Mouse (Mus musculus): ENCODE measurements around the gene Hexim2. TPM values are rescaled to one million over a fixed set of nuclear protein-coding genes. Genes with fewer than 3 reads are reported as not detected.

Hexim2 gene
- polyA plus RNA-seq, 1 experiment from 2014 or later: 18.8 TPM

GRCm38 (mm10) chr11:103181349-103181748, 49.1 kb downstream of the Hexim2 start:
- Histone ChIP-seq H3K27me3 (peaks cover 6% of the 10 kb centered on the region), H3K36me3 (no peaks in the 10 kb centered on the region), H3K4me1 (replicated peaks) (no peaks in the 10 kb centered on the region), H3K4me3 (replicated peaks) (no peak overlapping the region), H3K9ac (replicated peaks) (no peak overlapping the region), H3K4me2 (replicated peaks) (no peak overlapping the region), H3K27ac (no peak overlapping the region), H3K9me3 (no peaks in the 10 kb centered on the region)
- ATAC-seq: no peak
- WGBS: 83% methylated on average over 9 of the region's 9 CpGs

GRCm38 (mm10) chr11:103181911-103182310, 49.7 kb downstream of the Hexim2 start:
- Histone ChIP-seq H3K4me2 (replicated peaks) (no peak overlapping the region), H3K4me3 (replicated peaks) (no peak overlapping the region), H3K36me3 (no peaks in the 10 kb centered on the region), H3K9ac (replicated peaks) (no peak overlapping the region), H3K27ac (no peak overlapping the region), H3K9me3 (no peaks in the 10 kb centered on the region), H3K27me3 (peaks cover 6% of the 10 kb centered on the region), H3K4me1 (replicated peaks) (no peaks in the 10 kb centered on the region)
- ATAC-seq: no peak
- 80% methylated on average over 3 of the region's 3 CpGs for WGBS

GRCm38 (mm10) chr11:103184891-103185290, 52.7 kb downstream of the Hexim2 start:
- Histone ChIP-seq H3K27ac (no peak overlapping the region), H3K9me3 (no peaks in the 10 kb centered on the region), H3K4me3 (replicated peaks) (no peak overlapping the region), H3K4me1 (replicated peaks) (no peaks in the 10 kb centered on the region), H3K36me3 (no peaks in the 10 kb centered on the region), H3K9ac (replicated peaks) (no peak overlapping the region), H3K4me2 (replicated peaks) (no peak overlapping the region), H3K27me3 (peaks cover 16% of the 10 kb centered on the region)
- ATAC-seq: no peak
- 40% methylated on average over 2 of the region's 2 CpGs for WGBS

Other genes starting within 250 kb of the Hexim2 start
- gene Fam187a, start 247.3 kb upstream of the Hexim2 start, polyA plus RNA-seq (2015; fragmentation: Nextera tagmentation; extraction: Ambion mirVana): not detected in 2 replicates
- not detected in 2 replicates for gene Gfap, start 231.5 kb upstream of the Hexim2 start, polyA plus RNA-seq (2015; fragmentation: Nextera tagmentation; extraction: Ambion mirVana)
- gene Kif18b, start 207.3 kb upstream of the Hexim2 start, polyA plus RNA-seq (2015; fragmentation: Nextera tagmentation; extraction: Ambion mirVana): 4.3 and 4.9 TPM in 2 replicates
- 5.7 and 8.2 TPM in 2 replicates for gene C1ql1, start 185.7 kb upstream of the Hexim2 start, polyA plus RNA-seq (2015; fragmentation: Nextera tagmentation; extraction: Ambion mirVana)
- 45.2 and 49.9 TPM in 2 replicates for gene Nmt1, start 104.2 kb upstream of the Hexim2 start, polyA plus RNA-seq (2015; fragmentation: Nextera tagmentation; extraction: Ambion mirVana)
- 177 and 178 TPM in 2 replicates for gene Dcakd, start 104.1 kb upstream of the Hexim2 start, polyA plus RNA-seq (2015; fragmentation: Nextera tagmentation; extraction: Ambion mirVana)
- 0.99 and 1.1 TPM in 2 replicates for gene Plcd3, start 30.8 kb upstream of the Hexim2 start, polyA plus RNA-seq (2015; fragmentation: Nextera tagmentation; extraction: Ambion mirVana)
- 6.5 and 7.8 TPM in 2 replicates for gene Acbd4, start 30.7 kb upstream of the Hexim2 start, polyA plus RNA-seq (2015; fragmentation: Nextera tagmentation; extraction: Ambion mirVana)
- 3.5 and 3.9 TPM in 2 replicates for gene Hexim1, start 16.2 kb upstream of the Hexim2 start, polyA plus RNA-seq (2015; fragmentation: Nextera tagmentation; extraction: Ambion mirVana)
- 1.7 and 3.7 TPM in 2 replicates for gene Fmnl1, start 38.7 kb downstream of the Hexim2 start, polyA plus RNA-seq (2015; fragmentation: Nextera tagmentation; extraction: Ambion mirVana)
- 0.70 and 0.71 TPM in 2 replicates for gene 1700023F06Rik, start 76.1 kb downstream of the Hexim2 start, polyA plus RNA-seq (2015; fragmentation: Nextera tagmentation; extraction: Ambion mirVana)
- 0.43 and 0.48 TPM in 2 replicates for gene Spata32, start 86.0 kb downstream of the Hexim2 start, polyA plus RNA-seq (2015; fragmentation: Nextera tagmentation; extraction: Ambion mirVana)
- 3.6 and 5.0 TPM in 2 replicates for gene Map3k14, start 135.0 kb downstream of the Hexim2 start, polyA plus RNA-seq (2015; fragmentation: Nextera tagmentation; extraction: Ambion mirVana)
- gene Arhgap27, start 231.3 kb downstream of the Hexim2 start, polyA plus RNA-seq (2015; fragmentation: Nextera tagmentation; extraction: Ambion mirVana): 1.7 and 2.6 TPM in 2 replicates

Data from midbrain, embryonic 13.5 days (tissue).